Mouse (Mus musculus): ENCODE measurements around the gene Fpr2.

GRCm38 (mm10) chr17:17860110-17860509 is 27.5 kb upstream of the Fpr2 start:
- TF ChIP-seq CTCF (IDR thresholded peaks at IDR 0.05; ENCODE audit: insufficient read depth, low read depth, low read length) (no peak), POLR2A (IDR thresholded peaks at IDR 0.05; ENCODE audit: insufficient read depth, low read depth, low read length) (no peak)

All from olfactory bulb, adult 2 months (tissue).